Mouse (Mus musculus): ENCODE data around the gene Tmem19. TPM values are rescaled to one million over a fixed set of nuclear protein-coding genes. Genes with fewer than 3 reads are reported as not detected.

Tmem19 gene
- polyA plus RNA-seq, 1 experiment = 27.1 TPM

- Histone ChIP-seq H3K4me1 (ENCODE audit: control insufficient read depth, insufficient read depth, low read length) (peaks cover 7% of the 10 kb centered on the region; the same call in 1 of the 2 replicates), H3K27me3 (ENCODE audit: control insufficient read depth, insufficient read depth, low read length) (no peaks in the 10 kb centered on the region), H3K27ac (ENCODE audit: insufficient read depth, low read length) (peak within 1 kb of the TSS; percentile 96), H3K4me3 (replicated peaks; ENCODE audit: insufficient read depth, low read depth, low read length) (peak within 1 kb of the TSS; percentile 91)
- under 1% methylated on average over 65 of the region's 65 CpGs for WGBS
- peak; percentile 98 to 99 for DNase-seq
- peak; percentile 49; the same call in 1 of the 2 replicates for TF ChIP-seq CTCF (IDR thresholded peaks at IDR 0.05; ENCODE audit: borderline replicate concordance, insufficient read depth, low read depth, low read length)
- TF ChIP-seq POLR2A (IDR thresholded peaks at IDR 0.05; ENCODE audit: borderline replicate concordance, insufficient read depth, low read length) = peak; percentile 91
Observed at GRCm38 (mm10) chr10:115384221-115385017, 22.1 kb upstream of the Tmem19 start, which contains the start of the genes Thap2 and Zfc3h1. Thap2 (minus strand) TSS chr10:115384443. Zfc3h1 (plus strand) TSS chr10:115384959.

- Histone ChIP-seq H3K4me1 (ENCODE audit: control insufficient read depth, insufficient read depth, low read length) (peaks cover 7% of the 10 kb centered on the region; the same call in 1 of the 2 replicates), H3K27me3 (ENCODE audit: control insufficient read depth, insufficient read depth, low read length) (no peaks in the 10 kb centered on the region), H3K4me3 (replicated peaks; ENCODE audit: insufficient read depth, low read depth, low read length) (peak overlapping the region; percentile 83), H3K27ac (ENCODE audit: insufficient read depth, low read length) (peak overlapping the region; percentile 96)
- WGBS = under 1% methylated on average over 15 of the region's 15 CpGs
- no peak for DNase-seq
- no peak for TF ChIP-seq POLR2A (IDR thresholded peaks at IDR 0.05; ENCODE audit: borderline replicate concordance, insufficient read depth, low read length)
- no peak for TF ChIP-seq CTCF (IDR thresholded peaks at IDR 0.05; ENCODE audit: borderline replicate concordance, insufficient read depth, low read depth, low read length)
Observed at GRCm38 (mm10) chr10:115383644-115384220, 21.4 kb upstream of the Tmem19 start.

- Histone ChIP-seq H3K27me3 (ENCODE audit: control insufficient read depth, insufficient read depth, low read length) (no peaks in the 10 kb centered on the region), H3K4me1 (ENCODE audit: control insufficient read depth, insufficient read depth, low read length) (peaks cover 7% of the 10 kb centered on the region; the same call in 1 of the 2 replicates), H3K4me3 (replicated peaks; ENCODE audit: insufficient read depth, low read depth, low read length) (peak overlapping the region; percentile 83), H3K27ac (ENCODE audit: insufficient read depth, low read length) (no peak overlapping the region)
- DNase-seq = no peak
- 10% methylated on average over 12 of the region's 12 CpGs for WGBS
- TF ChIP-seq CTCF (IDR thresholded peaks at IDR 0.05; ENCODE audit: borderline replicate concordance, insufficient read depth, low read depth, low read length) (no peak), POLR2A (IDR thresholded peaks at IDR 0.05; ENCODE audit: borderline replicate concordance, insufficient read depth, low read length) (no peak)
Observed at GRCm38 (mm10) chr10:115382846-115383643, 20.7 kb upstream of the Tmem19 start.

GRCm38 (mm10) chr10:115381506-115382084 lies 19.3 kb upstream of the Tmem19 start:
- 90% methylated on average over 2 of the region's 2 CpGs for whole genome bisulfite sequencing
- H3K4me1 ChIP-seq (ENCODE audit: control insufficient read depth, insufficient read depth, low read length) = peaks cover 7% of the 10 kb centered on the region; the same call in 1 of the 2 replicates
- H3K27ac ChIP-seq (ENCODE audit: insufficient read depth, low read length) = no peak overlapping the region
- DNase-seq = no peak
- TF ChIP-seq POLR2A (IDR thresholded peaks at IDR 0.05; ENCODE audit: borderline replicate concordance, insufficient read depth, low read length) (no peak), CTCF (IDR thresholded peaks at IDR 0.05; ENCODE audit: borderline replicate concordance, insufficient read depth, low read depth, low read length) (no peak)
- H3K27me3 ChIP-seq (ENCODE audit: control insufficient read depth, insufficient read depth, low read length) = no peaks in the 10 kb centered on the region
- H3K4me3 ChIP-seq (replicated peaks; ENCODE audit: insufficient read depth, low read depth, low read length) = no peak overlapping the region

- Histone ChIP-seq H3K27me3 (ENCODE audit: control insufficient read depth, insufficient read depth, low read length) (no peaks in the 10 kb centered on the region), H3K4me3 (replicated peaks; ENCODE audit: insufficient read depth, low read depth, low read length) (no peak overlapping the region), H3K4me1 (ENCODE audit: control insufficient read depth, insufficient read depth, low read length) (0 out of 2 replicates have a peak, but pooled peaks cover 3% of the 10 kb centered on the region), H3K27ac (ENCODE audit: insufficient read depth, low read length) (no peak overlapping the region)
- WGBS = 90% methylated on average over 4 of the region's 4 CpGs
- no peak for TF ChIP-seq CTCF (IDR thresholded peaks at IDR 0.05; ENCODE audit: borderline replicate concordance, insufficient read depth, low read depth, low read length)
- TF ChIP-seq POLR2A (IDR thresholded peaks at IDR 0.05; ENCODE audit: borderline replicate concordance, insufficient read depth, low read length) = no peak
- no peak for DNase-seq
Observed at GRCm38 (mm10) chr10:115363151-115363550, 850 bp upstream of the Tmem19 start.

- Histone ChIP-seq H3K27ac (ENCODE audit: insufficient read depth, low read length) (peak overlapping the region; percentile 17; the same call in 1 of the 2 replicates), H3K27me3 (ENCODE audit: control insufficient read depth, insufficient read depth, low read length) (no peaks in the 10 kb centered on the region), H3K4me1 (ENCODE audit: control insufficient read depth, insufficient read depth, low read length) (0 out of 2 replicates have a peak, but pooled peaks cover 3% of the 10 kb centered on the region), H3K4me3 (replicated peaks; ENCODE audit: insufficient read depth, low read depth, low read length) (peak overlapping the region; percentile 56)
- no peak for DNase-seq
- 6% methylated on average over 9 of the region's 9 CpGs for WGBS
- TF ChIP-seq POLR2A (IDR thresholded peaks at IDR 0.05; ENCODE audit: borderline replicate concordance, insufficient read depth, low read length) = no peak
- no peak for TF ChIP-seq CTCF (IDR thresholded peaks at IDR 0.05; ENCODE audit: borderline replicate concordance, insufficient read depth, low read depth, low read length)
Observed at GRCm38 (mm10) chr10:115362623-115362964, 293 bp upstream of the Tmem19 start.

- no peak overlapping the region for H3K4me3 ChIP-seq (replicated peaks; ENCODE audit: insufficient read depth, low read depth, low read length)
- H3K27ac ChIP-seq (ENCODE audit: insufficient read depth, low read length) = no peak overlapping the region
- H3K27me3 ChIP-seq (ENCODE audit: control insufficient read depth, insufficient read depth, low read length) = no peaks in the 10 kb centered on the region
- no peak for DNase-seq
- 0 out of 2 replicates have a peak, but pooled peaks cover 3% of the 10 kb centered on the region for H3K4me1 ChIP-seq (ENCODE audit: control insufficient read depth, insufficient read depth, low read length)
- 91% methylated on average over 7 of the region's 7 CpGs for WGBS
- TF ChIP-seq CTCF (IDR thresholded peaks at IDR 0.05; ENCODE audit: borderline replicate concordance, insufficient read depth, low read depth, low read length) = no peak
- no peak for TF ChIP-seq POLR2A (IDR thresholded peaks at IDR 0.05; ENCODE audit: borderline replicate concordance, insufficient read depth, low read length)
Observed at GRCm38 (mm10) chr10:115359066-115359465, 3.2 kb downstream of the Tmem19 start.

Data from cerebellum, adult 2 months (tissue).